Mouse (Mus musculus) frontal cortex, postnatal 14 days (tissue): Measurements from ENCODE around the gene Ccdc173.
A peak's percentile ranks its signal among the peaks of the same experiment; 100 is the strongest.

ENCODE experiments used
- DNase-seq, 2 experiments: peaks; one replicate each; pipeline ENCODE4 v3.0.0; 2022; ENCODE audit warnings: low spot score in 2 of 2

The Ccdc173 gene

DNA sequence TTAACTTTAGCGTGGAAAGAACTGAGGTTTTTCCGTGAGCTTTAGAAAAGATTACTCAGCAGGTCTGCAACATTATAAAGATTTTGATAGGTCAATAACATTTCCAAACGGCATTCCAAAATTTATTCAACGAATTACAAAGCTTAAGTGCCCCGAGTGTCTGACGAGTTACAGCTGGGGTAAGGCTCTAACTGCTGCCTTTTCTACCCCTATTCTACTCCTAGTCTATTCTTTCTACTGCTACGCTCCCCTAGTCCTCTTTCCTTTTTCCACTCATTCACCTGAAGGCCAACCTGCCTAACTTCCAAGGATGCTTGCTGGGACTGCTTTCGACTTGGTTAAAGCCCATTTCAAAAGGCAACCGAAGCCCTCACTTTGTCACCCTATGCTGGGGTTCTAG, 401 bp downstream of the Ccdc173 start:
- DNase-seq: no peak

DNA sequence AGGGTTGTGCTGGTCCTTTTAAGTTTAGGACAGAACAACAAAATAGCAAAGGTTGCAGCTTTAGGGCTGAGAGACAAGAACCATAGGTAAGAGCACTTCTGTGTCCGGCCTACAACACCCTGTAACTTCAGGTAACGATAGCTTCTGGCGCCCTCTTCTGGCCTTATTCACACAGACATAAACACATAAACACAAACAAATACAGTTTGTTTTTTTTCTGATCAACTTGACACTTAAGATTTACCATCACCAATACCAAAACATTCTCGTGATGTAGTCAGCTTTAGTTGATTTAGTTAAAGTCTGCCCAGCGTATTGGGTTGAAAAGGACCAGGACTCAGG, 10.6 kb downstream of the Ccdc173 start:
- no peak for DNase-seq

DNA sequence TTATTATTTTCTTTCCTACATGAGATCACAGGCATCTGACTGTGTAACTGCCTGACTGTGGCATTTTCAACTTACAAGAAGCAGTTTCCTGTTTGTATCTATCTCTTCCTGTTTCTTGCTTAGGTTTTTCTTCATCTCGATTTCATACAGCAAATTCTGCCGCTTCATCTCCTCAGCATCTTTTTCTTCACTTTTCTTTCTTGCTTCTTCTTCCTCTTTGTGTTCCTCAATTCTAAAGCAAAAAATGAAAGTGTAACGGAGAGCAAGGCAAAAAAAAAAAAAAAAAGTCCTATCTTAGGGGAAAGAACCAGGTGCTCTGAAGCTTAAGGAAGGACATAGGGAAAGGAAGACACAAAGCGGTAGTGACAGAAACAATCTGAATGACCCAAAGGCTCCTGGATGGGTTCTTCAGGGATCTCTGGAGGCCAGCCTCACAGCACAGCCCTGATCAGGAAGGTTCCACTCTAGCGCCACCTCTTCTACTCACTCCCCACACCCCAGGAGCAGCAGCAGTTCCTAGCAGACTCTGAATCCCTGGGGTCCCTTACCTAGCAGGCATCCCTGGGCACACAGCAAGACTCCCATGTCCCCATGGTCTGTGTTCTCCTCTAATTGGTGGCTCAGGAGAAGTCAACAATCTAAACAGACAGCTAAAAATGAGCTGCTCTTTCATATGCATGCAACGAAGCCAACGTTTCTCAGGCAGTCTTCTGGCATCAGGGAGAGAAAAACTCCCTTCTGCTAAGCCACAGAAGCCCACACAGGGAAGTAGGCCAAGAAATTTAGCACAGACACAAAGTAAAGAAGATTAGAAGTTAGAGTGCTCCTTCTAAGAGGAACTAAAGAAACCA, 11.2 kb downstream of the Ccdc173 start:
- DNase-seq: peak in 1 of 2 experiments; percentile 10

DNA sequence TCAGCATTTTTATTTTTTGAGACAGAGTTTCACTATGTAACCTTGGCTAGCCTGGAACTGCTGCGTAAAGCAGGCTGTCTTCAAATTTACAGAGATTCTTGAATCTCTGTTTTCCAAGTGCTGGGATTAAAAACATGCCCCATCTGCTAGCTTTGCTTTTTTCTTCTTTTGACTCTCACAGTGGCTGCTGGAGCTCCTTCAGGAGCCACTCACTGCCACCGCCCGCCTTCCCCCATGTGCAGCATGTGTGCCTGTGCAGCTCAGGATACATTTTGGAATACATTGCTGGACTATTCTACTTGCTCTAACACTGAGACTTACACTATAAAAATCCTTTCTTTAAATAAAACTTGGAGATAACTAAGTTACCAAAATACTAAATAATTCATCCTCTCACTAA, 16.0 kb downstream of the Ccdc173 start:
- DNase-seq: peak; percentile 31 to 36

DNA sequence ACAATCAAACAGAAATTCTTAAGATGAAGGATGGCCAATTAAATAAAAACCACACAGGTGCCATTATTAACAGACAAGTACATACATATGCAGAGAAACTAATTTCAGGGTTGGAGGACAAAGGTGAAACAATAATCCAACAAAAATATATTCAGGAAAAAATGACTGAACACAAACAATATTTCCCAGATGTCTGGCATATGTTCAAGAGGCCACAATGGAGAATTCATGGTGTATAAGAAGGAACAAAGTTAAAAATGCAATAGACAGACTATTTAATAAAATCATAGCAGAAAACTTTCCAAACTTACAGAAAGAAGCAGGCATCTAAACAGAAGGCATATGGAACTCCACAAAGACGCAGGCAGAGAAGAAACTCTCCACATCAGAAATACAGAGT, 24.7 kb downstream of the Ccdc173 start:
- no peak for DNase-seq

DNA sequence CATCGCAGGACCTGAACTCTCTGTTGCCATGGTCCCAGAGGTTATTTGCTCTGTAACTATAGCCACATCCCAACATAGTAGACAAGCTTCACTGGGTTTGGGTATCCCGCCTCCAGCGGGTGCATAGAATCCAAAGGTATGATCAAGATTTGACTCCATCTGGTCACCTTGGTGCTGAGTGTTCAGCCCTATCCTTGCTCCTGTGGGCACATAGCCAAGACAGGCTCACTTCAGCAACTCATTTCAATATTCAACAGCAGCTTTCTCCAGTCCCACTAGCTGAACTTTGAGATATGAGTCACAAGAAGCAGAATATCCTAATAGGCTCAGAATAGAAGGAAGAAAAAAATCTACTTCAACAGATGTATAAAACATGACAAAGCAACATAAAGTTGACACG, 26.0 kb downstream of the Ccdc173 start:
- no peak for DNase-seq

DNA sequence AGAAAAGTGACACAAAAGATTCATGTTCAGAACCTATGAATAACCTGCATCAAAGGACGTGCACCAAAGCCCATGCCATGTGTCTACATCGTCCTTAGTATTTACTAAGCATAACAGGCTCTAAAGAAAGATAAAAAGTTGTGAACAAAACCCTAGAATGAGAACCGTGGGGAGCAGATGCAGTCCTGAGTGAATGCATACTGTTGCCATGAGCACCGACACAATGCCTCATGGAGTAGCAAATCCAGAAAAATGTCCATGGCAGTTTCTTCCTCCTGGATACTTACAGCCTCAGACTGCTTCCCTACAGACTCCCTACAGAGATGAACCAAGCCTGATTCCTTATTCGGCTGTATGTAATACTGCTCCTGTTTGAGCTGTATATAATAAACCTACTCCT, 28.4 kb downstream of the Ccdc173 start:
- DNase-seq: no peak

DNA sequence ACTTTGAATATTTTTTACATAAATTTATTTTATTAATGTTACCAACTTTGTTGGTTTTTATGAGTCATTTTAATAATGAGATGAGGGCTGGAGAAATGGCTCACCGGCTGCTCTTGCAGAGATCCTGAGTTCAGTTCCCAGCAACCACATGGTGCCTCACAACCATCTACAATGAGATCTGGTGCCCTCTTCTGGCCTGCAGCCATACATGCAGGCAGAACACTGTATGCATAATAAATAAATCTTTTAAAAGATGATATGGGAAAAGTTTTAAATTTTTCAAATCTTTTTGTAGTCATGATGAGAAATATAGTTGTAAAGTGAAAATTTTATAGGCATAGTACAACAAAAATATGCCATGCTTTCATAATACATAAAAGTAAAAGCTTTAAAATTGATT, 44.3 kb downstream of the Ccdc173 start:
- DNase-seq: no peak

DNA sequence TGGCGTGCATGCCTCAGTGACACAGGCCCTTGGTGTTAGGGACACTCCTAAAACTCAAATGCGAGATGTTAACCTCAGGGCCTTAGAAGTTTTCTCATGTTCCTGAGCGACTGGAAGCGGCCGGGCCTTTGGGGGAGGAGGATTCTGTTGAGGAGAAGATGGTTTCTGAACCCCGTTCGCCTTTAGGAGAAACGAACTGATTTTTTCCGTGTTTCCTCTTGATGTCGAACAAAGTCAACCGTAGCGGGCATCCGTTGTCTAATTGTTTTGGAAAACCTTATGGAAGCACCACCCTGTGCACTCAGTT, 65.9 kb downstream of the Ccdc173 start:
- DNase-seq: no peak

DNA sequence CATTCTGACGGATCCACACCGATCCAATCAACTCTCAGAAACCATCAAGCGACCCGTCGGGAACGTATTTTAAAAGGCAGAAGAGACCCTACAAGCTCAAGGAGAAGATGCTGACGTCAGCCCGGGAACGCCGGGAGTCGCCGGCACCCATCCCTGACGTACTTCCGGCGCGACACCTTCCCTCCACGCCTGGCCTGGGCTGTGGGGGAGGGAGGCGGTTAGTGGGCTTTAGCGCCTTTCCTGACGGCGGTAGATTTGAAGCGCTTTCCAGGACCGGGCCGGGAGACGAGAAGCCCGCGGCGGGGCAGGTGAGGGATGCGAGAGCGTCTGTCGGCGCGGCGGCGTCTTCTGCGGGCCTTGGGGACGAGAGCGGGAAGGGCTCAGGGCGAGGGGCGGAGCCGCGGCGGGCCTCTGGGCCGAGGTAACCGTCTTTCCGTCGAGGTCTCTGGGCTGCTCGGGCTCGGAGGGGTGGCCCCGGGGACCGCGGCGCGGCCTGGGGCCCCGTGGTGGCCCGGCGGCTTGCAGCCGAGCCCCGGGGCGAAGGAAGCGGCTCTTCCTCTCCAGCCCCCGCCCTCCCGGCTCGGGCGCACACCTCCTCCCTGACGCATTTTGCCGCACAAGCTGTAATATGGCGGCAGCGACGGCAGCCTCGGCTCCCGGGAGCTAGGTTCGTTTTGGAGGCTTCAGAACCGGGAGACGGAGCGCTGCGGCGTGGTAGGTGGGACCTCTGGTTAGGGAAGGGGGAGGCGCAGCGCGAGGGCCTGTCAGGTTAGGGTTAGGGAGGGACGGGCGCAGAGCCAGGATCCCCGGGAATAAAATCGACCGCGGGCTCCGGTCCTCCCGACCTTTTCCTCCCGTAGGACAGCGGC, 66.5 kb downstream of the Ccdc173 start:
- peak; percentile 89 to 91 for DNase-seq

DNA sequence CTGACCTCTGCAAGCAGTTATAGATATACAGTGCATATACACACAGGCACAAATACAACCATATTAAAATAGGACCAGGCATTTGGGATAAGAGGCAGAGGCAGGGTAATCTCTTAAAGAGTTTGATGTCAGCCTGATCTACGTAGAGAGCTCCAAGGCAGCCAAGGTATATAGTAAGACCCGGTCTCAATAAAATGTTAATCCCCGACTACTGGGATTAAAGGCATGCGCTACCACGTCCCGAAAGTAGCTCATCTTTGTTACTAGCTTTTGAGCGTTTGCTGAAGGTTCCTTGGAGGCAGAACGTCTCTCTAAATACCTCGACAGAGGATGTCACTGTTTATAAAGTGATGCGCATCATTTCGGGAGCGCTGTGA, 67.1 kb downstream of the Ccdc173 start, which contains the start of gene Ppig:
TSS of gene Ppig (plus strand) at position 273 of the 377 bp plus-strand sequence.
- no peak for DNase-seq

DNA sequence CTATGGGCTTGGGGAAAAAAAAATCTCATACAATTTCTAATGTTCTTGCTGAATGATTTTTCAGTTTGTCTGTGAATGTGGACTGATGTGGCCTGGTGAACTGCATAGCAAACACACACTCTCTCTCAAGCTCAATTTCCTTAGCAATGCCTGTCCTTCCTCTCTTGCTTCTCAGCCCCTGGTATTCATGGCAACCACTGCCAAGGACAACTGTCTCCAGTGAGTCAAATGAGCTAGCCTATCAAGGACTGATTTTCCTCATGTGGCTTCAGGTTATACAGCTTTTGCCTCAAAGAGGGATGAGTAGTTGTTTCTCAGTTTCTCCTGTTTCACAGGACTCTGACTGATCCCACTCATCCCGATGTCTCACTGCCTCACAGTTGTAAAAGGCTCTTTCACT, 70.3 kb downstream of the Ccdc173 start:
- no peak for DNase-seq

DNA sequence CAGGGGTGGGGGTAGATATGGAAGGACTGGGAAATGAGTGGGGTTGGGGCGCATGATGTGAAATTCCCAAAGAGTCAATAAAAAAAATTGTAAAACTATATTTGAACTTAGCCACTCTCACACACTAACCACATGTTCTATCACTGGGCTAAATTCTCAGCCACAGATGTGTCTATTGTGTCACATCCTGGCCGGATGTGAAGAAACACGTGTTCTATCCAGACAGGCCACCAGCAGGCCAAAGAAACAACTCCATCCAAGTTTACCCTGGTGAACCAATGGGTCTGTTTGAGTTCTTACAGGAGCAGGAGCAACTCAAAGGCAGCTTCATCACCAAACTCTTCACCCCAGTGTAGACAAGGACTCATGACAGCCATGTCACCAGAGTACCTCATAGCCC, 72.9 kb downstream of the Ccdc173 start:
- no peak for DNase-seq

DNA sequence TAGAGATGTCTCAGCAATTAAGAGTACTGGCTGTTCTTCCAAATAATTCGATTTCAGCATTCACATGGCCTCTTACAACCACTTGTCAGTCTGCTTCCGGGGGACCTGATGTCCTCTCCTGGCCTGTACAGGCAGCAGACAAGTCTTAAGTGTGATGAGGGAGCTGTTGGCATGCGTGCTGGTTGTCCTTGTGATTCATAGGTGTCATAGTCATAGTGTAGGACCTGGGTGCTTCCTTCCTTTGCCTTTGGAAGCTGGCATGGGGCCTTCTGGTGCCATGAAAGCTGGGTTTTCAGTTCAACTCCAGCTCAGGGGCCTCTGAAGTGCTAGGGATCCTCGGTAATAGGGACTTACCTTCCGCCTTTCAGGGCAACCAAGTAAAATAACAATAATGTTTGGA, 75.2 kb downstream of the Ccdc173 start:
- DNase-seq: no peak

DNA sequence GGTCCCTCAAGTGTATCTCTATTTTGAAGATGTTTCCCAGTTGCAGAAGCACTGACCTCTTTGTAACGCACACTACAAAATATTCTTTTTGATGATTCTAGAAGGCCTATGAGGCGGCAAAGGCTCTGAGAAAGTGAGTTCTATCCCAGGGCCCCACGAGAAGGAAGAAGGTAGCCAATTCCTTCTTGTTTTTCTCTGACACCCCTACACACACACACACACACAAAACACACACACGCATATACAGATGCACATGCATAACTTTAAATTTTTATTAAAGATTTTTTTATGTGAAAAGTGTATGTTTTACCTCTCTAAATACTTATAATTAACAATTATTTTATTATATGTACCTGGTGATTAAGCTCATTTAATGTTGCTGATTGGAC, 75.8 kb downstream of the Ccdc173 start:
- no peak for DNase-seq

DNA sequence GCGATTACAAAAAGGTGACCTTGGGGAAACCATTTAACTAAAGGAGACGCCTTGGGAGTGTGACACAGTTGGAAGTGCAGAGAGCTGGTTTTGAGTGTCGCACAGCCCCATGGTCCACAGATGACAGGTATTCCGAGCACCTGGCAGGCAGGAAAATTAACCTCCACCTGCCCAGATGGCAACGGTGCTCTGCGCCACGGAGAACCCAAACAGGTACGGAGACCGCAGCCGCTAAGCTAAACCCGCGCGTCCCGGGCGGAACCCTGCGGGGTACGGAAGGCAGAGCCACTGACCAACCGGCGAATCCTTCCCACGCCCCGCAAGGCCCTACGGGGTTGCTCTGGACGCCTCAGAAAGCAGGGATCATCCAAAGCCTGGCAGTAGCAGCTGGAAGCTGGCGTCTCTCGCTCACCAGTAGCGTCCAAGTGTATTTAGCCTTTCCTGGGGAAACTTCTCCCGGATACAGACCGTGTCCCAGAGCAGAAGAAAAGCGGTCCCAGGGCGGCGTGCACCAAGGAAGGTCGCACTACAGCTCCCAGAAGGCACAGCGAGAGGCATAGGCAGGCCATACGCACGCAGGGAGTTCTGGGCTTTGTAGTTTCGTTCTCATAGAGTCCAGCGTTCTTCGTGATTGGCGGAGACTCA, 76.3 kb downstream of the Ccdc173 start, which contains the start of gene Fastkd1:
TSS of gene Fastkd1 (minus strand) at position 536 of the 645 bp plus-strand sequence.
- peak; percentile 79 to 82 for DNase-seq

DNA sequence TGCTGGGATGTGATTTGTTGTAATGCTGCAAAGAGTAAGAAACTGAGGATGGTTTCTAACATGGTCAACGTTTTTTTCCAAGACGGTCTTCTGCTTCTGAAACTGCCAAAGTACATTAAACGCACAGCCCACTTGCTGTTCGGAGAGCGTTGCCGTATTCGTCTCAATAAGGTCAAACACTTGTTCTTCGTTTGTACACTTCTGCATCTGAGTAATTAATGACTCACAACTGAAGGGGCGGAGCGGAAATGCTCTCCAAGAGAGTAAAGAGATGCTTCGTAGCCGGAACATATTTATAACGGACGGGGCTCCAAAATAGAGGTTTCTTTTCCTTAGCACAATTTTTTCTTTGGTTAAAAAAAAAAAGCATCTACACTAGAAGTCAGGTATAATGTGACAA, 77.2 kb downstream of the Ccdc173 start:
- no peak for DNase-seq
